Mouse (Mus musculus) lung, embryonic 16.5 days (tissue): ENCODE measurements around the gene Ntf5. TPM values are rescaled to one million over a fixed set of nuclear protein-coding genes. Genes with fewer than 3 reads are reported as not detected.

Source experiments
- ATAC-seq: fragments of 200-750 bp; cut with Nextera tagmentation; 2 replicates; pipeline ENCODE4 v1.8.0; 2017; ENCODE audit warnings: low read depth, mild to moderate bottlenecking, moderate library complexity
- H3K27ac ChIP-seq: fragments of 300-500 bp; sonication (generic); 2 replicates; pipeline ENCODE4 v1.5.1; 2014; ENCODE audit warnings: mild to moderate bottlenecking, control low read depth, low read length
- H3K27me3 ChIP-seq: fragments of 300-500 bp; sonication (generic); 2 replicates; pipeline ENCODE4 v1.6.1; 2014; ENCODE audit warnings: low read depth, low read length, mixed read lengths; ENCODE audit not compliant: control insufficient read depth, insufficient read depth
- H3K36me3 ChIP-seq: fragments of 300-500 bp; sonication (generic); 2 replicates; pipeline ENCODE4 v1.6.1; 2014; ENCODE audit warnings: low read length; ENCODE audit not compliant: control insufficient read depth, insufficient read depth
- H3K4me1 ChIP-seq: fragments of 300-500 bp; sonication (generic); replicated peaks from 2 replicates; pipeline ENCODE4 v1.6.1; 2014; ENCODE audit warnings: low read length, mixed read lengths; ENCODE audit not compliant: control insufficient read depth, insufficient read depth
- H3K4me2 ChIP-seq: fragments of 300-500 bp; sonication (generic); 2 replicates; pipeline ENCODE4 v1.6.1; 2014; ENCODE audit warnings: low read depth, low read length, control low read depth
- H3K4me3 ChIP-seq: fragments of 300-500 bp; sonication (generic); 2 replicates; pipeline ENCODE4 v1.5.1; 2014; ENCODE audit warnings: mild to moderate bottlenecking, low read length, control low read depth
- H3K9ac ChIP-seq: fragments of 300-500 bp; sonication (generic); 2 replicates; pipeline ENCODE4 v1.6.1; 2014; ENCODE audit warnings: low read length, control low read depth
- H3K9me3 ChIP-seq: fragments of 300-500 bp; sonication (generic); 2 replicates; pipeline ENCODE4 v1.6.1; 2016; ENCODE audit warnings: low read length; ENCODE audit not compliant: control insufficient read depth
- WGBS: fragments of 180-500 bp; shearing (Covaris S2); extraction: QIAGEN DNeasy Blood & Tissue Kit; methylation state at CpG from one replicate; pipeline ENCODE4 v1.1.7; 2014; 5-methylcytosine and 5-hydroxymethylcytosine counted together
- polyA plus RNA-seq: library from polyadenylated mRNA; unstranded; fragments of >200 nt; fragmentation: Nextera tagmentation; extraction: Ambion mirVana; gene quantifications from 2 replicates; pipeline ENCODE4 v1.2.1, GENCODE M21; 2015

Ntf5 gene
- polyA plus RNA-seq: 3.2 and 3.5 TPM in 2 replicates

DNA sequence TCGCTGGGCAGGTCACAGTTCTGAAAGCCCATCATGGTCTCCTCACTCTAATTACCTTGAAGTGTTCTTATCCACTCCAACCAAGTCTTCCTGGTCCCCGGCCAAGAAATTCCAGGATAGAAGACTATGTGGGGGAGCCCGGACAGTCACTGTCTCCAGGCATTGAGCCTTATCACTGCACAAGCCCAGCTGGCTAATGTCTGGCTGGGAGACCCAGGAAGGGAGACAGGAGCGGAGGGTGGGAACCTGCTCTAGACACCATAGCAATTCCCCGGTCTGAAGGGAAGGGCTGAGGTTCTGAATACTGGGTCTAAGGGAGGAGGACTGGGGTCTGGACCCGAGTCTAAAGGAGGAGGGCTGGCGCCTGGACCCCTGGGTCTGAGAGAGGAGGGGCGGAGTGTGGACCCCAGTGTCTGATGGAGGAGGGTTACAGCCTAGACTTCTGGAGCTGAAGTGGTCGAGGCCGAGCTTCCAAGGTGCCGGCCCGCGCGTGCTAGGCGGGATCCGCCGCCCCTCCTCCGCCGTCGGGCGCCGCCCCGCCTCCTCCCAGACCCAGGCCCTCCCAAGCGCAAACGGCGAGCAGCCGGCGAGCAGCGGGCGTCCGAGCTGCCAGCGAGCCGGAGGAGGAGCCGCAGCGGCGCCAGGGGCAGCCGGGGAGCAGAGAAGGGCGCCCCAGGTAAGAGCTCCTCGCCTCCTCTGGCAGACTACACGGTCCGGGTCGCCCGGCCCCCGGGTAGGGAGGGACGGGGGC is at the start of gene Ntf5:
Ntf5 (plus strand) TSS at position 583 of the 751 bp plus-strand sequence.
- WGBS: 1% methylated on average over 42 of the region's 45 CpGs
- Histone ChIP-seq H3K27ac (peak within 1 kb of the TSS; percentile 78), H3K4me3 (peak within 1 kb of the TSS; percentile 63), H3K4me1 (peaks cover 20% of the 10 kb centered on the region), H3K27me3 (peaks cover 78% of the 10 kb centered on the region), H3K36me3 (no peaks in the 10 kb centered on the region), H3K9me3 (no peaks in the 10 kb centered on the region), H3K4me2 (peak within 1 kb of the TSS; percentile 93), H3K9ac (peak within 1 kb of the TSS; percentile 71)
- peak; percentile 80 for ATAC-seq

GRCm38 (mm10) chr7:45363983-45364382 is 49.5 kb upstream of the Ntf5 start:
- no peak for ATAC-seq
- Histone ChIP-seq H3K36me3 (no peaks in the 10 kb centered on the region), H3K27me3 (peaks cover 62% of the 10 kb centered on the region)

DNA sequence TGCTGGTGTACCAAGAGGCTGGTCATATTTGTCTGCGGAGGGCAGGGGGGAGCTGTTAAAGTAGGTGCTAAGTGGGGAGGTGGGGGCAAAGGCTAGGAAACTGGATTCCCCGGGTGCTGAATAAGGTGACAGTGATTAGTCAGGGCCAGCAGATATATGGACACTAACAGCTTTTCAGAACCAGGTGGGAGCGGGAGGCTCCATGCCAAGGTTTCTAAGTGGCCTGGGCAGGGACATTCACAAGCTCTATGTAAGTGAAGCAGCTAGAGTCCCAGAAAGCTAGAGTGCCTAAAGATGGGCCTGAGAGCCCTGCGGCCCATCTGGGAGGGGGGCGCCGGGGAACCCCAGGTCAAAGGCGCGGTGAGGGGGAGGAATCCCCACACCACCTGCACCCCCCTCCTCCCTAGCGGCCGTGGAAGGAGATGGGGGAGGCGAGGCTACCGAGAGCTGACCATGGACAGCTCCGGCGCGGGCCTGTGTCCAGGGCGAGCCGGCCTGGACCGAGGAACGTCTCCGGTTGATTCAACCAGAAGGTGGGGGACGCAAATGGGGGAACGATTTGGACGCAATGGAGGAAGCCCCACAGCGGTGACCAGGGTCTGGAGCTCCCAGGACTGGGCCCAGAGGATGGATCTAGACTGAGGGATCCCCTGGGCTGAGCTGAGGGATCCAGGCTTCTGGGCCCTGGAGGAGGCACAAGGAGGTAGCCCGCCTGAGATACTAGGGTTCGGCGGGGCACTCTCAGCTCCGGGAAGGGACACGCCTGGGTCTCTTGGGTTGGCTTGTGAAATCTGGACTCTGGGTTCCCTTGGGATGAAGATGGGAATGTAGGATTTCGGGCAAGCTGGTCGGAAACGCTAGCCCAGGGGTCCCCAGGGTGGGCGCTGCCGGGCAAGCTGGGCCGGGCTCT is 47.5 kb upstream of the Ntf5 start:
- no peaks in the 10 kb centered on the region for H3K9me3 ChIP-seq
- peaks cover 58% of the 10 kb centered on the region for H3K27me3 ChIP-seq
- no peaks in the 10 kb centered on the region for H3K36me3 ChIP-seq
- peak overlapping the region; percentile 99 for H3K4me2 ChIP-seq
- H3K4me1 ChIP-seq: peaks cover 38% of the 10 kb centered on the region
- H3K27ac ChIP-seq: no peak overlapping the region
- 3% methylated on average over 34 of the region's 35 CpGs for WGBS
- peak overlapping the region; percentile 70 for H3K9ac ChIP-seq
- peak overlapping the region; percentile 64 for H3K4me3 ChIP-seq
- ATAC-seq: no peak

More at GRCm38 (mm10) chr7:45363983-45364382, 49.5 kb upstream of the Ntf5 start:
- no peaks in the 10 kb centered on the region for H3K9me3 ChIP-seq
- 77% methylated on average over 2 of the region's 2 CpGs for WGBS
- H3K4me3 ChIP-seq: no peak overlapping the region
- no peak overlapping the region for H3K27ac ChIP-seq
- no peak overlapping the region for H3K9ac ChIP-seq
- H3K4me1 ChIP-seq: peaks cover 28% of the 10 kb centered on the region
- no peak overlapping the region for H3K4me2 ChIP-seq

DNA sequence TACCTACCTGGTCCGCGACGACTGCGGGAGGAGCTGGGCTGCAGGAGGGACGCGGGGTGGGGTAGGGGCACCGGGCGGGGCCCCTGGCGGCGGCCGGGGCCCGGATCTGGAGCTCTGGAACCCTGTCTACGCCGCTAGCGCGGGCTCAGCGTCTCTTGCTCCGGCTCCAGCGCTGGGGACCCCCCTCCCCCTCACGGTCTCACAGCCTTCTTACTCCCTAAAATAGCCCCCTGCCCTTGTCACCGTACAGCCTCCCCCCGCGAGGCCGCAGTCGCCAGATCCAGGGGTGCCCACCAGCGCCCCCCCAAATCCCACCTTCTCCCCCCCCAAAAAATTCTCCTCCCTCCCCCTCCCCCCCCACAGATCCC is 46.9 kb upstream of the Ntf5 start, which contains the start of gene Ppfia3:
Ppfia3 (minus strand) TSS at position 368 of the 368 bp plus-strand sequence.
- ATAC-seq: peak; percentile 21
- peaks cover 54% of the 10 kb centered on the region for H3K27me3 ChIP-seq
- H3K9ac ChIP-seq: peak within 1 kb of the TSS; percentile 70
- peak within 1 kb of the TSS; percentile 64 for H3K4me3 ChIP-seq
- H3K27ac ChIP-seq: no peak within 1 kb of the TSS
- peak within 1 kb of the TSS; percentile 99 for H3K4me2 ChIP-seq
- H3K4me1 ChIP-seq: peaks cover 35% of the 10 kb centered on the region
- WGBS: 2% methylated on average over 24 of the region's 26 CpGs
- no peaks in the 10 kb centered on the region for H3K9me3 ChIP-seq
- no peaks in the 10 kb centered on the region for H3K36me3 ChIP-seq

GRCm38 (mm10) chr7:45367020-45367880 is 46.2 kb upstream of the Ntf5 start:
- Histone ChIP-seq H3K4me3 (peak overlapping the region; percentile 64), H3K4me1 (peaks cover 30% of the 10 kb centered on the region), H3K9ac (peak overlapping the region; percentile 70), H3K36me3 (no peaks in the 10 kb centered on the region), H3K27ac (no peak overlapping the region), H3K9me3 (no peaks in the 10 kb centered on the region), H3K27me3 (peaks cover 48% of the 10 kb centered on the region), H3K4me2 (peak overlapping the region; percentile 99)
- WGBS: under 1% methylated on average over 61 of the region's 70 CpGs
- ATAC-seq: peak; percentile 93

GRCm38 (mm10) chr7:45368178-45368577 is 45.3 kb upstream of the Ntf5 start:
- no peak overlapping the region for H3K27ac ChIP-seq
- peaks cover 39% of the 10 kb centered on the region for H3K27me3 ChIP-seq
- peaks cover 25% of the 10 kb centered on the region for H3K4me1 ChIP-seq
- peaks cover 5% of the 10 kb centered on the region; the same call in 1 of the 2 replicates for H3K36me3 ChIP-seq
- 80% methylated on average over 15 of the region's 15 CpGs for WGBS
- H3K4me3 ChIP-seq: no peak overlapping the region
- no peak overlapping the region for H3K4me2 ChIP-seq
- ATAC-seq: no peak
- H3K9me3 ChIP-seq: no peaks in the 10 kb centered on the region
- H3K9ac ChIP-seq: no peak overlapping the region; the same call in none of the 2 replicates

GRCm38 (mm10) chr7:45369022-45369745 is 44.3 kb upstream of the Ntf5 start:
- no peak for ATAC-seq
- peaks cover 32% of the 10 kb centered on the region for H3K27me3 ChIP-seq
- H3K9me3 ChIP-seq: no peaks in the 10 kb centered on the region
- no peak overlapping the region for H3K27ac ChIP-seq
- no peak overlapping the region for H3K4me3 ChIP-seq
- H3K36me3 ChIP-seq: peaks cover 10% of the 10 kb centered on the region; the same call in 1 of the 2 replicates
- 66% methylated on average over 16 of the region's 16 CpGs for WGBS
- H3K4me2 ChIP-seq: no peak overlapping the region
- peaks cover 25% of the 10 kb centered on the region for H3K4me1 ChIP-seq
- H3K9ac ChIP-seq: no peak overlapping the region

- peaks cover 29% of the 10 kb centered on the region for H3K27me3 ChIP-seq
- WGBS: 6% methylated on average over 51 of the region's 52 CpGs
- peak overlapping the region; percentile 59 for H3K9ac ChIP-seq
- H3K4me3 ChIP-seq: peak overlapping the region; percentile 60
- H3K9me3 ChIP-seq: no peaks in the 10 kb centered on the region
- H3K27ac ChIP-seq: no peak overlapping the region
- H3K36me3 ChIP-seq: peaks cover 13% of the 10 kb centered on the region
- peak overlapping the region; percentile 97 for H3K4me2 ChIP-seq
- peaks cover 25% of the 10 kb centered on the region for H3K4me1 ChIP-seq
- ATAC-seq: no peak; the same call in 1 of the 2 replicates
Measured at GRCm38 (mm10) chr7:45369836-45370474, 43.5 kb upstream of the Ntf5 start.
